Mouse (Mus musculus) liver, embryonic 11.5 days (tissue): ENCODE data around the gene Cdkl2. TPM values are rescaled to one million over a fixed set of nuclear protein-coding genes. Genes with fewer than 3 reads are reported as not detected.

Source experiments
- ATAC-seq: fragments of 200-750 bp; cut with Nextera tagmentation; replicated peaks from 2 replicates; pipeline ENCODE4 v1.8.0; 2017; ENCODE audit warnings: moderate number of reproducible peaks, mild to moderate bottlenecking, moderate TSS enrichment, moderate library complexity; ENCODE audit not compliant: low FRiP score
- DNase-seq: peaks from one replicate; pipeline ENCODE4 v3.0.0-alpha.2; 2017; ENCODE audit warnings: low spot score
- H3K27ac ChIP-seq: fragments of 300-500 bp; sonication (generic); 2 replicates; pipeline ENCODE4 v1.5.1; 2014; ENCODE audit warnings: mild to moderate bottlenecking, low read depth, low read length, control low read depth
- H3K27me3 ChIP-seq: fragments of 300-500 bp; sonication (generic); replicated peaks from 2 replicates; pipeline ENCODE4 v1.6.1; 2014; ENCODE audit warnings: low read length, mixed read lengths; ENCODE audit not compliant: control insufficient read depth, insufficient read depth
- H3K36me3 ChIP-seq: fragments of 300-500 bp; sonication (generic); 2 replicates; pipeline ENCODE4 v1.6.1; 2014; ENCODE audit warnings: mild to moderate bottlenecking, low read length, moderate library complexity, mixed read lengths; ENCODE audit not compliant: control insufficient read depth, insufficient read depth
- H3K4me1 ChIP-seq: fragments of 300-500 bp; sonication (generic); replicated peaks from 2 replicates; pipeline ENCODE4 v1.6.1; 2014; ENCODE audit warnings: low read length, mixed read lengths; ENCODE audit not compliant: control insufficient read depth, insufficient read depth
- H3K4me2 ChIP-seq: fragments of 300-500 bp; sonication (generic); 2 replicates; pipeline ENCODE4 v1.6.1; 2014; ENCODE audit warnings: mild to moderate bottlenecking, control low read depth, moderate library complexity
- H3K4me3 ChIP-seq: fragments of 300-500 bp; sonication (generic); 2 replicates; pipeline ENCODE4 v1.5.1; 2014; ENCODE audit warnings: low read depth, low read length, control low read depth
- H3K9ac ChIP-seq: fragments of 300-500 bp; sonication (generic); 2 replicates; pipeline ENCODE4 v1.6.1; 2014; ENCODE audit warnings: low read depth, low read length, control low read depth
- H3K9me3 ChIP-seq: fragments of 300-500 bp; sonication (generic); 2 replicates; pipeline ENCODE4 v1.6.1; 2016; ENCODE audit warnings: low read length, inconsistent platforms, mixed read lengths; ENCODE audit not compliant: control insufficient read depth
- WGBS: fragments of 180-500 bp; shearing (Covaris S2); extraction: QIAGEN DNeasy Blood & Tissue Kit; methylation state at CpG from one replicate; pipeline ENCODE4 v1.1.7; 2014; 5-methylcytosine and 5-hydroxymethylcytosine counted together
- polyA plus RNA-seq: library from polyadenylated mRNA; unstranded; fragments of >200 nt; fragmentation: Nextera tagmentation; extraction: Ambion mirVana; gene quantifications from 2 replicates; pipeline ENCODE4 v1.2.1, GENCODE M21; 2014

Gene Cdkl2
- polyA plus RNA-seq, 1 experiment from 2014 or later = 0.45 TPM

DNA sequence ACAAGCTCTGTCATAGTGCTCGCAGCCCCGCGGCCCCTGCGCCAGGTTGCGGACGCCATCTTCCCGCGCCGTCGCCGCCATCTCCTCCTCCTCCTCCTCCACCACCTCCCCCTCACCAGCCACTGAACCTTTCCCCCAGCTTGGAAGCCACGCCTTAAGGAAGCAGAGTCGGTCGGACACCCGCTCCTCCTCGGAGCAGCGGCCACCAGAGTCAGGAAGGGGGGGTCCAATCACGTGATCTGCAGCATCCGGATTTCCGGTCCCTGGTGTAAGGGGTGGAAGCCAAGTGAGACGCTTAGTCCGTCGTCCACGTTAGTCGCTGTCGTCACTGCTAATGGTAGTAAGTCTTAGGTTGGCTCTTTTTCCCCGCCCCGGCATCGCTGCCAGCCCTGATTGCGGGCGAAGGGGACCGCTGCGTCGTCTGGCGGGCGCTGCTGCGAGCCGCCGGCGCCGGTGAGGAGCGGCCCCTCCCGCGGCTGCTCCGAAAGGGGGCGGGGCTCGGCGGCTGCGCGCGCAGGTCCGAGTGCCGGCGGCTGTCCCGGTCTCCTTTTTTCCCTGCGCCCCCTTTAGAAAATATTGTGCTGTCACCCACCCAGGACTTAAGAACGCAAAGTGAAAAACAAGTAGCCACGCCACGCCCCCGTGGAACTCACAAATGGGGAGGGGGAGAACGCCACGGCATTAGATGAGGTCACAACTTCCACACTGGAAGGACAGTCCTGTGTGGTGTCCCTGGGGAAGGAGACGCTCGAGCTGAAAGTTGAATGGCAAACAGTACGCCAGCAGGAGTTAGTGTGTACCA is 80.8 kb downstream of the Cdkl2 start, which contains the start of gene Rchy1:
Gene Rchy1 (minus strand): TSS at position 430 of the 802 bp plus-strand sequence.
- Histone ChIP-seq H3K4me3 (peak within 1 kb of the TSS; percentile 73), H3K36me3 (peaks cover under 1% of the 10 kb centered on the region; the same call in 1 of the 2 replicates), H3K9me3 (no peaks in the 10 kb centered on the region), H3K9ac (peak within 1 kb of the TSS; percentile 84), H3K4me2 (peak within 1 kb of the TSS; percentile 75), H3K27me3 (no peaks in the 10 kb centered on the region), H3K4me1 (peaks cover 20% of the 10 kb centered on the region), H3K27ac (peak within 1 kb of the TSS; percentile 83)
- WGBS = under 1% methylated on average over 64 of the region's 65 CpGs
- ATAC-seq (peak; percentile 96), DNase-seq (peak; percentile 96)

DNA sequence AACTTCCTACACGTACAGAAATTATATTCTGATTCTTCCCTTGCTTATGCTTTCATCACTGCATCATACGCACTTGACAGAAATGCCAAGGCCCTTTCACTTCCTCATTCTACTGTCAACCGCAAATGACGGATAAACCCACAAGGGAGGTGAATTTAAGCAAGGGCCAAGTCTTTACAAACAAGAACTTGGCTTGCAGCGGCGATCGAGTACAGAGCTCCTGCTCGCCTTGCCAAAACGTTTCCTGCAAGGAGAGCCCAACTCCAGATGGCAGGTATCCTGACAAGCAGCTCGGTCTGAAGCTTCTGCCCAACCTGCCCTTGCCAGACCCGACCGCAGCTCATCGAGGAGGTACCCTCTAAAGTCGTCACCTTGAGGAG is 81.4 kb downstream of the Cdkl2 start:
- Histone ChIP-seq H3K4me1 (peaks cover 22% of the 10 kb centered on the region), H3K27me3 (no peaks in the 10 kb centered on the region), H3K4me2 (peak overlapping the region; percentile 70), H3K9ac (peak overlapping the region; percentile 84), H3K27ac (peak overlapping the region; percentile 83), H3K36me3 (peaks cover 2% of the 10 kb centered on the region; the same call in 1 of the 2 replicates), H3K4me3 (peak overlapping the region; percentile 73), H3K9me3 (no peaks in the 10 kb centered on the region)
- ATAC-seq = no peak
- no peak for DNase-seq
- WGBS = 1% methylated on average over 14 of the region's 14 CpGs

DNA sequence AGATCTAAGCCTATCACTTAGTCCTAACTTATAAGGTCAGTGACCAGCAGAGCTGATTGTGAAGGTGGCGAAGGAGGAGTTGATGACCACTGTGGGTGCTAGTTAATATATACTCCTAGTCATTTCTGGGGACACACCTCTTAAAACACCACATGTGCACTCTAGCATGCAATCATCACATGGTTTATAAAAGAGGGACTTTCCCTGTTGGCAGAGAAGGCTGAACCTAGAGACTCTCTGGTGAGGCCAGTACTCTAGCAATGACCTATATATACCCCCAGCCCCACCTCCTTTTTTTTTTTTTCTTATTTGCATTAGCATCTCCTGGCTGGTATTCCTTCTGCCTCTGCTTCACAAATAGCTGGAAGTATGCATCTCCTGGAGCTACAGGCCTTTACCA is 82.3 kb downstream of the Cdkl2 start:
- Histone ChIP-seq H3K4me1 (peaks cover 22% of the 10 kb centered on the region), H3K27ac (no peak overlapping the region), H3K27me3 (no peaks in the 10 kb centered on the region), H3K4me3 (peak overlapping the region; percentile 73), H3K9ac (peak overlapping the region; percentile 84), H3K36me3 (peaks cover 7% of the 10 kb centered on the region; the same call in 1 of the 2 replicates), H3K9me3 (no peaks in the 10 kb centered on the region), H3K4me2 (peak overlapping the region; percentile 70)
- 76% methylated on average over 1 of the region's 1 CpGs for WGBS
- ATAC-seq (no peak), DNase-seq (no peak)

DNA sequence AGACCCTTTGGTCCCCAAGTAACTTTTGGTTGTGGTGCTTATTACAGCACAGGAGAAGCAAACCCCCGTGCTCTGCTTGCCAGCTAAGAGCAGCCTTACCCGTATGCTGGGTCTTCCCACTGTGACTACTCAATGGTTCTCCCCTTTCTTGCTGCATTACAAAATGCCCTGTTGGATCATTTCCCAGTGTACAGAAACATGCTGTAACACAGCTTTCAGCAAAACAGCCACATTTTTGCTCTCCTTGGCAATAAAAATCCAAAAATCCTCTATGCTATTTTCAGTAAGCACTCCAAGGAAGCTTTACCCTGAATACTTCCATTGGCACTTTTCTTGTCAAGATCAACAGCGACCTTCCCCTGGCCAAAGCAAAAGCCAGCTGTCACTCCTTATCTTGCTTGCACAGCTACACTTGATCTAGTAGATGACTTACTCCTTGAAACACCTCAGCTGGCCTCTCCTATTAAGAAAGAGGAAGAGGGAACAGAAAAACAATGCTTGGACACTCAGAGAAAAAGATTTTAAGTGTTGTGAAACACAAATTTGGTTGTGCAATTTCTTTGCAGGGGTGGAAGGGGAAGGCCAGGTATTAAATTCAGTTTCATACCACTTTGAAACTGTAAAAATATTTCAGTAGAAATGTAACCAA is 83.0 kb downstream of the Cdkl2 start:
- H3K27ac ChIP-seq = no peak overlapping the region; the same call in 1 of the 2 replicates
- DNase-seq (no peak), ATAC-seq (peak; percentile 55)
- H3K9me3 ChIP-seq = no peaks in the 10 kb centered on the region
- 56% methylated on average over 3 of the region's 3 CpGs for WGBS
- peaks cover 7% of the 10 kb centered on the region; the same call in 1 of the 2 replicates for H3K36me3 ChIP-seq
- peak overlapping the region; percentile 70 for H3K4me2 ChIP-seq
- peak overlapping the region; percentile 73 for H3K4me3 ChIP-seq
- H3K4me1 ChIP-seq = peaks cover 22% of the 10 kb centered on the region
- no peaks in the 10 kb centered on the region for H3K27me3 ChIP-seq
- H3K9ac ChIP-seq = peak overlapping the region; percentile 17

DNA sequence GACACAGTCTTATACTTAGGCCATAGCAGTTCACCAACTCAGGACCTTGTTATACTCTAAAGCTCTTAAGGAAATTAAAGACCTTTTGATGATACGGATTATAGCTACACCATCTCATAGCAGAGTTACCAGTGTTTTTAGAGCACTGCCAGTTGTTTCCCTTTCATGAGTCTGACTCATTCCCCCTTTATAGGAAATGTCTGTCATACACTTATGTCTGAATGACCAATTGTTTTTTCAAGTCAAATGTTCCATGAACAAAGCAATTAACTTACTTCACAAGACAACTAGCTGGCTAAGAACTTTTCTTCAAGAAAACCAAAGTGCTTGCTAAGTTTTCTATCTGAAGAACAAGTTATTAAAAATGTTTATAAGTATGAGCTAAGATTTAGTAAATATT is 83.7 kb downstream of the Cdkl2 start:
- Histone ChIP-seq H3K4me2 (peak overlapping the region; percentile 70; the same call in 1 of the 2 replicates), H3K36me3 (peaks cover 7% of the 10 kb centered on the region; the same call in 1 of the 2 replicates), H3K9ac (no peak overlapping the region), H3K4me3 (peak overlapping the region; percentile 73; the same call in 1 of the 2 replicates), H3K27ac (no peak overlapping the region), H3K27me3 (no peaks in the 10 kb centered on the region), H3K9me3 (no peaks in the 10 kb centered on the region), H3K4me1 (peaks cover 22% of the 10 kb centered on the region)
- ATAC-seq (no peak), DNase-seq (no peak)
- WGBS = 93% methylated on average over 1 of the region's 1 CpGs

DNA sequence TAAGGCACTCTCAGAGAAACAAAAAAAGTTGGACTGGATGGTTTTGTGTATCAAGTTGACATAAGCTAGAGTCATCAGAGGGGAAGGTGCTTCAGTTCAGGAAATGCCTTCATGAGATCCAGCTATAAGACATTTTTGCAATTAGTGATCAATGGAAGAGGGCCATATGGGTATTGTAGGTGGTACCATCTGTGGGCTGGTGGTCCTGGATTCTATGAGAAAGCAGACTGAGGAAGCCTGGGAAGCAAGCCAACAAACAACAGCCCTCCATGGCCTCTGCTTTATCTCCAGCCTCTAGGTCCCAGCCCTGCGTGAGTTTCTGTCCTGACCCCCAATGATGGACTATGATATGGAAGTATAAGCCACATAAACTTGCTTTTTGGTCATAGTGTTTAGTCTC is 84.6 kb downstream of the Cdkl2 start:
- Histone ChIP-seq H3K27ac (no peak overlapping the region), H3K4me3 (no peak overlapping the region), H3K27me3 (no peaks in the 10 kb centered on the region), H3K36me3 (peaks cover 9% of the 10 kb centered on the region; the same call in 1 of the 2 replicates), H3K9ac (no peak overlapping the region), H3K4me2 (no peak overlapping the region), H3K4me1 (peaks cover 22% of the 10 kb centered on the region), H3K9me3 (no peaks in the 10 kb centered on the region)
- ATAC-seq (no peak), DNase-seq (no peak)
- WGBS = 54% methylated on average over 1 of the region's 1 CpGs

DNA sequence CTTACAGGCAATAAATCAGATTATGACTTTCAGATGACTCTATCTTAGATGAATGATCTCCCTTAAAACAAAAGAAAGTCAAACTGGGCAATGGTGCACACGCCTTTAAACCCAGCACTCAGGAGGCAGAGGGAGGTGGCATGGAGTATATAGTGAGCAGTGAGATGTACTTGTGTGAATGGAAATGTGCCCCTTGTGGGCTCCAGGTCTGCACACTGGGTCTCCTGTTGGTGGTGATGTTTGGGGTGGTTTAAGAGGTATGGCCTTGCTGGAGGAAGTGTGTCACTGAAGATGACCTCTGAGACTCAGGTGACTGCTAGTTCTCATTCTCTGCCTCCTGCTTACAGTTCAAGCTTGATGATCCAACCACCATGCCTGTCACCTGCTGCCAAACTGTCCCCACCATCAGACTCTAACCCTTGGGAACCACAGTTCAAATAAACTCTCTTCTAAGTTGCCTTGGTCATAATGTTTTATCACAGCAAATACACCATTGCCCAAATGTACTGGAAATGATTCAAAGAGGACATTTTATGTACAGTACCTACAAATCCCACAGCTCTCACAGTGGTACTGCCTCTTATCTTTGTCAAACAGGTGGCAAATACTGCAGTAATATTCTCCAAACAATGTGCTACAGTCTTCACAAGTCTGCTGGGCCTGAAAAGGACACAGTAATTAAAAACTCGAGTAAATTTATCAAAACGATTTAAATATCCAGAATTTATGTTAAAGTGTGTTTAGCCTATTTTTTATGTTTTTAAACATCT is 86.5 kb downstream of the Cdkl2 start:
- Histone ChIP-seq H3K9me3 (no peaks in the 10 kb centered on the region), H3K4me2 (no peak overlapping the region), H3K4me1 (peaks cover 18% of the 10 kb centered on the region), H3K27ac (no peak overlapping the region), H3K9ac (no peak overlapping the region), H3K4me3 (no peak overlapping the region), H3K36me3 (peaks cover 14% of the 10 kb centered on the region; the same call in 1 of the 2 replicates), H3K27me3 (no peaks in the 10 kb centered on the region)
- 86% methylated on average over 3 of the region's 3 CpGs for WGBS
- no peak for ATAC-seq
- no peak for DNase-seq
